Mouse (Mus musculus) CH12.LX (cell line): ENCODE measurements at regions not wholly inside any gene's neighbourhood (a gene's known extent, or its start where the extent isn't known, plus 50 kb on each side); places are given as distances from the start of the nearest gene placed in this dataset.

ENCODE experiments used
- DNase-seq: peaks from one replicate; pipeline ENCODE4 v3.0.0-alpha.2; 2013; ENCODE audit errors: extremely low read depth
- H3K27ac ChIP-seq: 2 replicates; pipeline ENCODE4 v1.5.1; 2012; ENCODE audit warnings: low read depth, mild to moderate bottlenecking, control low read depth, moderate library complexity; ENCODE audit not compliant: insufficient read depth
- H3K27me3 ChIP-seq: replicated peaks from 2 replicates; pipeline ENCODE3; 2012; ENCODE audit warnings: inconsistent platforms
- H3K36me3 ChIP-seq, 2 experiments: replicated peaks in 1 of 2; 2 replicates each; pipeline versions ENCODE3 to v1.6.1; 2012; ENCODE audit warnings: inconsistent platforms in 1 of 2, low read length in 1 of 2, mild to moderate bottlenecking in 1 of 2, mixed read lengths in 1 of 2, moderate library complexity in 1 of 2; ENCODE audit not compliant: control insufficient read depth in 1 of 2, insufficient read depth in 1 of 2
- H3K4me1 ChIP-seq, 2 experiments: 2 replicates each; pipeline ENCODE4 v1.6.1; 2012; ENCODE audit warnings: inconsistent platforms in 1 of 2, moderate library complexity in 1 of 2; ENCODE audit not compliant: insufficient read depth in 2 of 2, control insufficient read depth in 1 of 2
- H3K4me2 ChIP-seq: 2 replicates; pipeline ENCODE4 v1.6.1; 2012; ENCODE audit warnings: low read depth, mild to moderate bottlenecking, control low read depth; ENCODE audit not compliant: poor library complexity, insufficient read depth, severe bottlenecking
- H3K4me3 ChIP-seq, 3 experiments: fragments of 150-350 bp in 1 of 3; sonication (generic) in 1 of 3; replicated peaks in 1 of 3; 2 replicates each; pipeline versions ENCODE3 to v1.5.1; 2011 to 2012; ENCODE audit warnings: low read depth in 2 of 3, low read length in 2 of 3, mild to moderate bottlenecking in 2 of 3, moderate library complexity in 2 of 3, control low read depth in 1 of 3, improper control_type of control experiment in 1 of 3, inconsistent platforms in 1 of 3, mixed read lengths in 1 of 3; ENCODE audit not compliant: poor library complexity in 1 of 3
- H3K79me2 ChIP-seq: replicated peaks from 2 replicates; pipeline ENCODE4 v1.6.1; 2012; ENCODE audit warnings: mild to moderate bottlenecking, moderate library complexity; ENCODE audit not compliant: control insufficient read depth, poor library complexity, insufficient read depth, severe bottlenecking; ENCODE audit errors: extremely low read depth
- H3K9ac ChIP-seq: 2 replicates; pipeline ENCODE4 v1.6.1; 2012; ENCODE audit warnings: low read depth, mild to moderate bottlenecking, control low read depth, moderate library complexity; ENCODE audit not compliant: insufficient read depth
- H3K9me3 ChIP-seq: replicated peaks from 2 replicates; pipeline ENCODE3; 2012; ENCODE audit warnings: low read length, inconsistent platforms, mixed read lengths
- CHD1 ChIP-seq: IDR thresholded peaks from 2 replicates; pipeline ENCODE4 v1.6.1; 2012; ENCODE audit warnings: low read depth, low read length, improper control_type of control experiment, inconsistent platforms
- ETS1 ChIP-seq: conservative IDR thresholded peaks from 2 replicates; pipeline ENCODE4 v1.6.1; 2012; ENCODE audit warnings: low read depth, mild to moderate bottlenecking, inconsistent platforms, low read length, improper control_type of control experiment, moderate library complexity
- GABPA ChIP-seq: IDR thresholded peaks from 2 replicates; pipeline ENCODE4 v1.6.1; 2012; ENCODE audit warnings: low read depth, low read length, improper control_type of control experiment, inconsistent platforms; ENCODE audit not compliant: insufficient replicate concordance
- HCFC1 ChIP-seq: IDR thresholded peaks from 2 replicates; pipeline ENCODE4 v1.6.1; 2012; ENCODE audit warnings: low read depth, mild to moderate bottlenecking, inconsistent platforms, low read length, improper control_type of control experiment
- JUND ChIP-seq: conservative IDR thresholded peaks from 2 replicates; pipeline ENCODE4 v1.6.1; 2011; ENCODE audit warnings: low read depth, low read length, improper control_type of control experiment
- MAFK ChIP-seq: IDR thresholded peaks from 2 replicates; pipeline ENCODE4 v1.6.1; 2011; ENCODE audit warnings: low read length, improper control_type of control experiment; ENCODE audit not compliant: insufficient replicate concordance
- MEF2A ChIP-seq: IDR thresholded peaks from 2 replicates; pipeline ENCODE4 v1.6.1; 2014; ENCODE audit warnings: low read depth, mild to moderate bottlenecking, inconsistent platforms, low read length, improper control_type of control experiment, borderline replicate concordance
- MYC ChIP-seq: IDR thresholded peaks from 2 replicates; pipeline ENCODE4 v1.6.1; 2011; ENCODE audit warnings: low read depth, mild to moderate bottlenecking, improper control_type of control experiment, low read length
- NELFE ChIP-seq: IDR thresholded peaks from 2 replicates; pipeline ENCODE4 v1.6.1; 2011; ENCODE audit warnings: low read depth, low read length, improper control_type of control experiment
- PAX5 ChIP-seq: IDR thresholded peaks from 2 replicates; pipeline ENCODE4 v1.6.1; 2012; ENCODE audit warnings: low read length, inconsistent platforms, mixed read lengths
- POLR2AphosphoS2 ChIP-seq: IDR thresholded peaks from 2 replicates; pipeline ENCODE4 v1.6.1; 2011; ENCODE audit warnings: low read depth, low read length, improper control_type of control experiment
- SIN3A ChIP-seq: IDR thresholded peaks from 2 replicates; pipeline ENCODE4 v1.6.1; 2012; ENCODE audit warnings: low read length, improper control_type of control experiment, inconsistent platforms
- ZC3H11A ChIP-seq: IDR thresholded peaks from 2 replicates; pipeline ENCODE4 v1.6.1; 2012; ENCODE audit warnings: low read depth, mild to moderate bottlenecking, inconsistent platforms, low read length, improper control_type of control experiment
- ZNF384 ChIP-seq: IDR thresholded peaks from 2 replicates; pipeline ENCODE4 v1.6.1; 2012; ENCODE audit warnings: low read depth, low read length, improper control_type of control experiment, inconsistent platforms
- dilution Hi-C: fragments of 300-500 bp; cut with MboI; formaldehyde crosslinking; loops from 2 replicates; pipeline ENCODE4 v1.14.3; 2020; ENCODE audit warnings: low sequenced_read_pairs; ENCODE audit not compliant: extremely low pct_unique_long_range_greater_than_20kb, extremely low pct_ligation_motif_present
- in situ Hi-C: fragments of 300-500 bp; cut with MboI; formaldehyde crosslinking; loops from 3 replicates; pipeline ENCODE4 v1.14.3; 2019; ENCODE audit warnings: low sequenced_read_pairs, low pct_ligation_motif_present, low pct_unique_long_range_greater_than_20kb, mixed read lengths

DNA sequence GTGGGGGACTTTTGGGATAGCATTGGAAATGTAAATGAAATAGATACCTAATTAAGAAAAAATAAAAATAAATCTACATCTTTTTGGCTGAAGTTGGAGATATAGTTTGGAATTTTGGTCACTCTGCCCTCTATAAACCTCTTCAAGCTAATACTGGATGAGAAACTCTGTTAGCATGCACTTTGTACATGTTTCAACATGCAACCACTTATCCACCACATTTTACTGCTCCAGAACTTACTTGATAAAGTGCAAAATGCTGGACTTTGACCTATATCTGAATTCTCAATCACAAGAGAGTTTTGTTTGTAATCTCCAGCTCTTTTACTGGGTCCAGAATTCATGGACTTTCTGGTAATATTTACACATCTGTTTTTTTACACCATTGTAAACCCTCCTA is 54.7 kb upstream of the Pcdh19 start:
- H3K27me3 ChIP-seq = no peaks in the 10 kb centered on the region
- no peaks in the 10 kb centered on the region for H3K4me1 ChIP-seq
- no peak overlapping the region for H3K4me3 ChIP-seq
- H3K4me2 ChIP-seq = no peak overlapping the region
- dilution Hi-C loops = no loop called here
- no peaks in the 10 kb centered on the region for H3K9me3 ChIP-seq
- H3K9ac ChIP-seq = no peak overlapping the region
- no peaks in the 10 kb centered on the region for H3K36me3 ChIP-seq
- in situ Hi-C loops = no loop called here
- TF ChIP-seq CHD1 (no peak), NELFE (no peak), ZC3H11A (no peak)
- TF ChIP-seq, all 38 proteins: peak for 0
- Histone ChIP-seq H3K27ac (no peak overlapping the region), H3K79me2 (no peaks in the 10 kb centered on the region)
- no peak for DNase-seq

DNA sequence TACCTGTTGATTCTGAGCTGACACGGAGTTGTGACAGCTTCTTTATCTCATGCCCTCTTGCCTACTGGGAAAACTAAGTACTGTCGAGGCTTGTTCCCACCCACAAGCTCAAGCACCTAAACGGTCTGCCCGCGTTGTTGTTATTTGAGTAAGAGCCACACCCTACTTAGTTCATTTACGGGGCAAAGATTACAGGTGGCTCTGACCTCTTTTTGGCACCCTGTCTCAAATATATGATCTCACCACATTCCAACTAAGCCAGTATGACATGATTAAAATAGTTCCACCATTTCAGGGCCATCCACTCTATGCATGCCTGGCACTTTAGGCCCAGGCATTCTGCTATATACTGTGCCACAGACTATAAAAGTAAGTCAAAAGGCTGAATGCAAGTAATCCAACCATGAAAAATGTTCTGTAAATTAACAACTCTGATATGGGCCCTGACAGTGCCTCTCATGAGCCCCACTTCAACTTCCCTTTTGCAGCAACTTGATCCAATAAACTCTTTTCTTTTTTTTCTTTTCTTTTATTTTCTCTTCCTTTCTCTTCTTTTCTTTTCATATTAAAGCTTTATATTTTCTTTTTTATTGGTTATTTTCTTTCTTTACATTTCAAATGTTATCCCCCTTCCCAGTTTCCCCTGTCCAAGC is 50.3 kb upstream of the Pcdh19 start:
- no peaks in the 10 kb centered on the region; a peak in 1 of 4 replicates for H3K4me1 ChIP-seq
- H3K4me2 ChIP-seq = no peak overlapping the region
- dilution Hi-C loops (no loop called here), in situ Hi-C loops (no loop called here)
- H3K27me3 ChIP-seq = no peaks in the 10 kb centered on the region
- no peak overlapping the region for H3K27ac ChIP-seq
- H3K36me3 ChIP-seq = no peaks in the 10 kb centered on the region
- no peak overlapping the region for H3K4me3 ChIP-seq
- no peaks in the 10 kb centered on the region for H3K79me2 ChIP-seq
- TF ChIP-seq MAFK (no peak), MEF2A (no peak), POLR2AphosphoS2 (no peak), ZNF384 (no peak), ETS1 (no peak), MYC (no peak), GABPA (no peak), JUND (no peak), SIN3A (no peak), HCFC1 (no peak), PAX5 (no peak)
- DNase-seq = no peak
- H3K9me3 ChIP-seq = no peaks in the 10 kb centered on the region
- H3K9ac ChIP-seq = no peak overlapping the region
